Mouse (Mus musculus) testis, adult 2 months (tissue): ENCODE measurements around the gene Smyd5. TPM values are rescaled to one million over a fixed set of nuclear protein-coding genes. Genes with fewer than 3 reads are reported as not detected.
A peak's percentile ranks its signal among the peaks of the same experiment; 100 is the strongest.

ENCODE experiments used
- H3K27ac ChIP-seq: fragments of 200-500 bp; 2 replicates; pipeline ENCODE4 v1.5.1; 2012; ENCODE audit warnings: low read depth, low read length; ENCODE audit not compliant: control insufficient read depth, insufficient read depth
- H3K27me3 ChIP-seq: fragments of 200-500 bp; 2 replicates; pipeline ENCODE4 v1.6.1; 2012; ENCODE audit warnings: mild to moderate bottlenecking, low read length, moderate library complexity; ENCODE audit not compliant: control insufficient read depth, insufficient read depth
- H3K36me3 ChIP-seq: fragments of 200-500 bp; 2 replicates; pipeline ENCODE4 v1.6.1; 2012; ENCODE audit warnings: mild to moderate bottlenecking, low read length; ENCODE audit not compliant: control insufficient read depth, insufficient read depth
- H3K4me1 ChIP-seq: fragments of 200-500 bp; 2 replicates; pipeline ENCODE4 v1.6.1; 2012; ENCODE audit warnings: low read length; ENCODE audit not compliant: control insufficient read depth, insufficient read depth
- H3K4me3 ChIP-seq: fragments of 200-500 bp; 2 replicates; pipeline ENCODE4 v1.5.1; 2012; ENCODE audit warnings: low read depth, mild to moderate bottlenecking, low read length, moderate library complexity, mixed read lengths; ENCODE audit not compliant: control insufficient read depth
- CTCF ChIP-seq: fragments of 200-500 bp; IDR thresholded peaks from 2 replicates; pipeline ENCODE4 v1.5.1; 2012; ENCODE audit warnings: low read depth, mild to moderate bottlenecking, inconsistent platforms, low read length, moderate library complexity; ENCODE audit not compliant: control insufficient read depth, insufficient read depth, insufficient replicate concordance
- POLR2A ChIP-seq: fragments of 200-500 bp; IDR thresholded peaks from 2 replicates; pipeline ENCODE4 v1.6.1; 2012; ENCODE audit warnings: low read depth, mild to moderate bottlenecking, inconsistent platforms, low read length, moderate library complexity; ENCODE audit not compliant: control insufficient read depth
- polyA plus RNA-seq: library from polyadenylated mRNA; depleted of rRNA; stranded (reverse); fragments of >200 nt; gene quantifications from 2 replicates; pipeline ENCODE4 v1.2.3, GENCODE M21; 2012

The Smyd5 gene
- polyA plus RNA-seq, 1 experiment = 10.2 TPM

DNA sequence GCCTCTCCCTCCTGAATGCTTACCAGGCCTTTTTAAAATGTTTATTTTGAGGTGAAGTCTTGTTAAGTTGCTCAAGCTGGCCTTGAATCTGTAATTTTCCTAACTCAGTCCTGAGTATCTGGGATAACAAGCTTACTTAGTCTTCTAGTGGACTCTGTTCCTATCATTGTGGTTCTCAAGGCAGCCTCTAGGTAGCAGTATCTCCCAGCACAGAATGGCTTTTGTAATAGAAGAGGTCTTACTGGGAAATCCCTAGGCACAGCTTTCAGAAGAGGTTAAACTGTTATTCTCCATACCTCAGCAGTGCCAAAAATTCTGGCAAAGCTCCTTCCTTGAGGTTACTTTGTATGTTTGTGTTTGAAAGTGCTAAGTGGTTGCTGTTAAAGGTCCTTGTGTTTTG lies 33.6 kb downstream of the Smyd5 start:
- H3K27ac ChIP-seq = no peak overlapping the region
- TF ChIP-seq CTCF (no peak), POLR2A (no peak)
- no peaks in the 10 kb centered on the region for H3K27me3 ChIP-seq
- peaks cover 2% of the 10 kb centered on the region for H3K36me3 ChIP-seq
- no peaks in the 10 kb centered on the region for H3K4me1 ChIP-seq
- H3K4me3 ChIP-seq = no peak overlapping the region

- TF ChIP-seq CTCF = no peak
- TF ChIP-seq POLR2A = no peak
- no peak overlapping the region for H3K4me3 ChIP-seq
- H3K27ac ChIP-seq = no peak overlapping the region
- peaks cover 1% of the 10 kb centered on the region for H3K36me3 ChIP-seq
- H3K27me3 ChIP-seq = no peaks in the 10 kb centered on the region
- H3K4me1 ChIP-seq = no peaks in the 10 kb centered on the region
Observed at GRCm38 (mm10) chr6:85469660-85470430, 38.1 kb downstream of the Smyd5 start.

GRCm38 (mm10) chr6:85471962-85472361 lies 40.2 kb downstream of the Smyd5 start:
- Histone ChIP-seq H3K4me3 (no peak overlapping the region), H3K36me3 (no peaks in the 10 kb centered on the region; the same call in 1 of the 2 replicates), H3K4me1 (no peaks in the 10 kb centered on the region), H3K27ac (no peak overlapping the region), H3K27me3 (no peaks in the 10 kb centered on the region)
- no peak for TF ChIP-seq CTCF
- TF ChIP-seq POLR2A = no peak

GRCm38 (mm10) chr6:85472542-85472941 lies 40.8 kb downstream of the Smyd5 start:
- Histone ChIP-seq H3K36me3 (no peaks in the 10 kb centered on the region; the same call in 1 of the 2 replicates), H3K4me3 (no peak overlapping the region), H3K27me3 (no peaks in the 10 kb centered on the region), H3K27ac (no peak overlapping the region), H3K4me1 (no peaks in the 10 kb centered on the region)
- TF ChIP-seq CTCF = no peak
- no peak for TF ChIP-seq POLR2A

- H3K36me3 ChIP-seq = no peaks in the 10 kb centered on the region
- H3K4me1 ChIP-seq = no peaks in the 10 kb centered on the region
- no peaks in the 10 kb centered on the region for H3K27me3 ChIP-seq
- TF ChIP-seq POLR2A (no peak), CTCF (no peak)
- no peak overlapping the region for H3K27ac ChIP-seq
- no peak overlapping the region for H3K4me3 ChIP-seq
Observed at GRCm38 (mm10) chr6:85475581-85475980, 43.8 kb downstream of the Smyd5 start.

- TF ChIP-seq CTCF = peak; percentile 88; the same call in 1 of the 2 replicates
- TF ChIP-seq POLR2A = no peak
Observed at GRCm38 (mm10) chr6:85477366-85477917, 45.7 kb downstream of the Smyd5 start.

DNA sequence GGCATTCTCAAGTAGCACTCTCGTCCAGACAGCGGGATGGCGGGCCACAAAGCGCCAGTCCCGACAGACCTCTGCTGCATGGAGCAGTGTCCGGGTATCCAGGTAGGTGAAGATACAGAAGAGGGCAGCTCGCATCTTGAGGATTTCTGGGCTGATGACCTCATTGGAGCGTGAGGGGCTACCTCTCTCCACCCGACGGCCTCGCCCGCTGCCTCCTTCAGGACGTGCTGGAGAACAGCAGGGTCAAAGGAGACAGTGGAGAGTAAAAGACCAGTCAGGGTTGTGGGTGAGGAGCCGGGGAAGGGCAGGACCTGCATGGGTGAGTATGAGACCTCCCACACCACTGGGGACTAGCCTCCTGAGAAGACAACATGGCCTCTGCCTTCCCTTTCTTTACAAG lies 46.6 kb downstream of the Smyd5 start:
- H3K27ac ChIP-seq = no peak overlapping the region
- H3K4me3 ChIP-seq = no peak overlapping the region
- H3K27me3 ChIP-seq = no peaks in the 10 kb centered on the region
- no peaks in the 10 kb centered on the region for H3K36me3 ChIP-seq
- TF ChIP-seq CTCF = no peak
- TF ChIP-seq POLR2A = no peak
- no peaks in the 10 kb centered on the region for H3K4me1 ChIP-seq

More at GRCm38 (mm10) chr6:85477366-85477917, 45.7 kb downstream of the Smyd5 start:
- H3K27ac ChIP-seq = no peak overlapping the region
- no peaks in the 10 kb centered on the region for H3K4me1 ChIP-seq
- H3K27me3 ChIP-seq = no peaks in the 10 kb centered on the region
- H3K4me3 ChIP-seq = no peak overlapping the region
- no peaks in the 10 kb centered on the region for H3K36me3 ChIP-seq
